Mouse (Mus musculus) limb, embryonic 11.5 days (tissue): ENCODE data around the gene Echdc3. TPM values are rescaled to one million over a fixed set of nuclear protein-coding genes. Genes with fewer than 3 reads are reported as not detected.

Experiments used
- ATAC-seq: fragments of 200-750 bp; cut with Nextera tagmentation; 2 replicates; pipeline ENCODE4 v1.8.0; 2017; ENCODE audit warnings: low read depth; ENCODE audit not compliant: insufficient number of reproducible peaks, low FRiP score, low TSS enrichment
- DNase-seq: peaks from one replicate; pipeline ENCODE4 v3.0.0-alpha.2; 2015; ENCODE audit warnings: low spot score
- H3K27ac ChIP-seq: fragments of 300-500 bp; sonication (generic); replicated peaks from 2 replicates; pipeline ENCODE4 v1.5.1; 2014; ENCODE audit warnings: low read depth, mild to moderate bottlenecking, low read length
- H3K27me3 ChIP-seq: fragments of 300-500 bp; sonication (generic); 2 replicates; pipeline ENCODE4 v1.6.1; 2014; ENCODE audit warnings: mild to moderate bottlenecking, low read length, mixed read lengths; ENCODE audit not compliant: control insufficient read depth, insufficient read depth
- H3K36me3 ChIP-seq: fragments of 300-500 bp; sonication (generic); 2 replicates; pipeline ENCODE4 v1.6.1; 2014; ENCODE audit warnings: mild to moderate bottlenecking, low read length, moderate library complexity, mixed read lengths; ENCODE audit not compliant: control insufficient read depth, insufficient read depth
- H3K4me1 ChIP-seq: fragments of 300-500 bp; sonication (generic); 2 replicates; pipeline ENCODE4 v1.6.1; 2014; ENCODE audit warnings: low read length, mixed read lengths; ENCODE audit not compliant: control insufficient read depth, insufficient read depth
- H3K4me2 ChIP-seq: fragments of 300-500 bp; sonication (generic); 2 replicates; pipeline ENCODE4 v1.6.1; 2014; ENCODE audit warnings: low read depth, mild to moderate bottlenecking, moderate library complexity; ENCODE audit not compliant: severe bottlenecking
- H3K4me3 ChIP-seq: fragments of 300-500 bp; sonication (generic); 2 replicates; pipeline ENCODE4 v1.5.1; 2014; ENCODE audit warnings: low read depth, low read length
- H3K9ac ChIP-seq: fragments of 300-500 bp; sonication (generic); 2 replicates; pipeline ENCODE4 v1.6.1; 2014; ENCODE audit warnings: mild to moderate bottlenecking, low read length
- H3K9me3 ChIP-seq: fragments of 300-500 bp; sonication (generic); 2 replicates; pipeline ENCODE4 v1.6.1; 2016; ENCODE audit warnings: low read length; ENCODE audit not compliant: control insufficient read depth
- WGBS: fragments of 180-500 bp; shearing (Covaris S2); extraction: QIAGEN DNeasy Blood & Tissue Kit; methylation state at CpG from one replicate; pipeline ENCODE4 v1.1.7; 2014; 5-methylcytosine and 5-hydroxymethylcytosine counted together
- polyA plus RNA-seq: library from polyadenylated mRNA; unstranded; fragments of >200 nt; fragmentation: Nextera tagmentation; extraction: Ambion mirVana; gene quantifications from 2 replicates; pipeline ENCODE4 v1.2.1, GENCODE M21; 2014

Gene Echdc3
- polyA plus RNA-seq, 1 experiment from 2014 or later, result 2.7 TPM

- H3K4me1 ChIP-seq, result 0 out of 2 replicates have a peak, but pooled peaks cover 5% of the 10 kb centered on the region
- no peak overlapping the region for H3K27ac ChIP-seq
- H3K9ac ChIP-seq, result no peak overlapping the region
- DNase-seq (no peak), ATAC-seq (no peak)
- H3K36me3 ChIP-seq, result no peaks in the 10 kb centered on the region
- H3K27me3 ChIP-seq, result no peaks in the 10 kb centered on the region
- no peak overlapping the region for H3K4me2 ChIP-seq
- H3K9me3 ChIP-seq, result no peaks in the 10 kb centered on the region
- 92% methylated on average over 6 of the region's 6 CpGs for WGBS
- H3K4me3 ChIP-seq, result no peak overlapping the region
Observed at GRCm38 (mm10) chr2:6190036-6190435, 22.8 kb downstream of the Echdc3 start.

GRCm38 (mm10) chr2:6189675-6189998, 23.2 kb downstream of the Echdc3 start:
- Histone ChIP-seq H3K4me3 (no peak overlapping the region), H3K27ac (no peak overlapping the region), H3K9me3 (no peaks in the 10 kb centered on the region; the same call in 1 of the 2 replicates), H3K36me3 (no peaks in the 10 kb centered on the region), H3K27me3 (no peaks in the 10 kb centered on the region), H3K4me1 (0 out of 2 replicates have a peak, but pooled peaks cover 5% of the 10 kb centered on the region), H3K9ac (no peak overlapping the region), H3K4me2 (no peak overlapping the region)
- WGBS, result 74% methylated on average over 2 of the region's 2 CpGs
- ATAC-seq, result no peak
- DNase-seq, result no peak

GRCm38 (mm10) chr2:6188891-6189674, 23.8 kb downstream of the Echdc3 start:
- Histone ChIP-seq H3K27me3 (no peaks in the 10 kb centered on the region), H3K4me3 (no peak overlapping the region), H3K9me3 (no peaks in the 10 kb centered on the region; the same call in 1 of the 2 replicates), H3K36me3 (no peaks in the 10 kb centered on the region), H3K4me2 (no peak overlapping the region), H3K27ac (no peak overlapping the region), H3K9ac (no peak overlapping the region), H3K4me1 (0 out of 2 replicates have a peak, but pooled peaks cover 5% of the 10 kb centered on the region)
- 86% methylated on average over 11 of the region's 11 CpGs for WGBS
- ATAC-seq (no peak), DNase-seq (no peak)

- no peaks in the 10 kb centered on the region for H3K27me3 ChIP-seq
- no peaks in the 10 kb centered on the region for H3K36me3 ChIP-seq
- 69% methylated on average over 11 of the region's 11 CpGs for WGBS
- no peak overlapping the region for H3K27ac ChIP-seq
- 0 out of 2 replicates have a peak, but pooled peaks cover 5% of the 10 kb centered on the region for H3K4me1 ChIP-seq
- ATAC-seq, result no peak
- no peak overlapping the region for H3K4me2 ChIP-seq
- H3K4me3 ChIP-seq, result no peak overlapping the region
- no peak for DNase-seq
- no peak overlapping the region for H3K9ac ChIP-seq
- no peaks in the 10 kb centered on the region; the same call in 1 of the 2 replicates for H3K9me3 ChIP-seq
Observed at GRCm38 (mm10) chr2:6187418-6187817, 25.4 kb downstream of the Echdc3 start.

- Histone ChIP-seq H3K9me3 (no peaks in the 10 kb centered on the region; the same call in 1 of the 2 replicates), H3K27ac (no peak overlapping the region), H3K27me3 (no peaks in the 10 kb centered on the region), H3K9ac (no peak overlapping the region), H3K4me2 (no peak overlapping the region), H3K4me1 (0 out of 2 replicates have a peak, but pooled peaks cover 5% of the 10 kb centered on the region), H3K36me3 (no peaks in the 10 kb centered on the region), H3K4me3 (no peak overlapping the region)
- ATAC-seq (no peak), DNase-seq (no peak)
- WGBS, result 62% methylated on average over 4 of the region's 4 CpGs
Observed at GRCm38 (mm10) chr2:6186913-6187312, 25.9 kb downstream of the Echdc3 start.

GRCm38 (mm10) chr2:6179749-6180117, 33.1 kb downstream of the Echdc3 start:
- ATAC-seq, result no peak
- no peak overlapping the region for H3K4me2 ChIP-seq

GRCm38 (mm10) chr2:6178901-6179748, 33.7 kb downstream of the Echdc3 start:
- peaks cover 11% of the 10 kb centered on the region; the same call in 1 of the 2 replicates for H3K4me1 ChIP-seq
- ATAC-seq (peak; percentile 51), DNase-seq (peak; percentile 62)

More at GRCm38 (mm10) chr2:6179749-6180117, 33.1 kb downstream of the Echdc3 start:
- no peaks in the 10 kb centered on the region; the same call in 1 of the 2 replicates for H3K9me3 ChIP-seq
- no peak overlapping the region for H3K27ac ChIP-seq
- H3K27me3 ChIP-seq, result no peaks in the 10 kb centered on the region
- no peak overlapping the region for H3K9ac ChIP-seq
- no peak for DNase-seq
- WGBS, result 22% methylated on average over 1 of the region's 1 CpGs
- H3K36me3 ChIP-seq, result no peaks in the 10 kb centered on the region
- no peak overlapping the region for H3K4me3 ChIP-seq
- H3K4me1 ChIP-seq, result peaks cover 11% of the 10 kb centered on the region; the same call in 1 of the 2 replicates

GRCm38 (mm10) chr2:6173013-6173412, 39.8 kb downstream of the Echdc3 start:
- WGBS, result 42% methylated on average over 3 of the region's 3 CpGs
- Histone ChIP-seq H3K9ac (no peak overlapping the region), H3K4me3 (no peak overlapping the region), H3K27ac (no peak overlapping the region), H3K4me1 (peaks cover 7% of the 10 kb centered on the region; the same call in 1 of the 2 replicates), H3K9me3 (no peaks in the 10 kb centered on the region), H3K27me3 (no peaks in the 10 kb centered on the region), H3K36me3 (no peaks in the 10 kb centered on the region), H3K4me2 (no peak overlapping the region)
- DNase-seq (no peak), ATAC-seq (no peak)

More at GRCm38 (mm10) chr2:6178901-6179748, 33.7 kb downstream of the Echdc3 start:
- WGBS, result 31% methylated on average over 16 of the region's 16 CpGs
- Histone ChIP-seq H3K36me3 (no peaks in the 10 kb centered on the region), H3K9me3 (no peaks in the 10 kb centered on the region), H3K4me3 (no peak overlapping the region), H3K9ac (no peak overlapping the region), H3K27me3 (no peaks in the 10 kb centered on the region), H3K4me2 (no peak overlapping the region), H3K27ac (no peak overlapping the region)
